Mouse (Mus musculus) liver, adult (tissue): ENCODE data around the gene Adamts18.

Experiments
- GATA4 ChIP-seq: IDR thresholded peaks from 2 replicates; pipeline ENCODE4 v1.6.1; 2014; ENCODE audit warnings: mild to moderate bottlenecking, low read length; ENCODE audit not compliant: insufficient replicate concordance

Gene Adamts18

GRCm38 (mm10) chr8:113853714-113854113, 5.2 kb upstream of the Adamts18 start:
- TF ChIP-seq GATA4: no peak

GRCm38 (mm10) chr8:113851655-113852054, 3.1 kb upstream of the Adamts18 start:
- no peak for TF ChIP-seq GATA4

GRCm38 (mm10) chr8:113848081-113848652, 371 bp downstream of the Adamts18 start:
- no peak for TF ChIP-seq GATA4

GRCm38 (mm10) chr8:113847606-113848080, 895 bp downstream of the Adamts18 start:
- TF ChIP-seq GATA4: no peak

- TF ChIP-seq GATA4: no peak
Measured at GRCm38 (mm10) chr8:113846669-113847068, 1.9 kb downstream of the Adamts18 start.

- no peak for TF ChIP-seq GATA4
Measured at GRCm38 (mm10) chr8:113844801-113845301, 3.7 kb downstream of the Adamts18 start.

- TF ChIP-seq GATA4: no peak
Measured at GRCm38 (mm10) chr8:113838211-113838610, 10.3 kb downstream of the Adamts18 start.

GRCm38 (mm10) chr8:113837570-113837915, 11.0 kb downstream of the Adamts18 start:
- TF ChIP-seq GATA4: no peak

- TF ChIP-seq GATA4: no peak
Measured at GRCm38 (mm10) chr8:113836892-113837569, 11.5 kb downstream of the Adamts18 start.

GRCm38 (mm10) chr8:113833644-113834043, 14.9 kb downstream of the Adamts18 start:
- TF ChIP-seq GATA4: no peak

GRCm38 (mm10) chr8:113827270-113827669, 21.3 kb downstream of the Adamts18 start:
- no peak for TF ChIP-seq GATA4

GRCm38 (mm10) chr8:113820983-113821587, 27.5 kb downstream of the Adamts18 start:
- no peak for TF ChIP-seq GATA4

GRCm38 (mm10) chr8:113813966-113814365, 34.6 kb downstream of the Adamts18 start:
- no peak for TF ChIP-seq GATA4

GRCm38 (mm10) chr8:113811521-113811920, 37.0 kb downstream of the Adamts18 start:
- no peak for TF ChIP-seq GATA4

- no peak for TF ChIP-seq GATA4
Measured at GRCm38 (mm10) chr8:113809929-113810328, 38.6 kb downstream of the Adamts18 start.
